Mouse (Mus musculus): ENCODE measurements around the gene Bet1l.

Bet1l gene

DNA sequence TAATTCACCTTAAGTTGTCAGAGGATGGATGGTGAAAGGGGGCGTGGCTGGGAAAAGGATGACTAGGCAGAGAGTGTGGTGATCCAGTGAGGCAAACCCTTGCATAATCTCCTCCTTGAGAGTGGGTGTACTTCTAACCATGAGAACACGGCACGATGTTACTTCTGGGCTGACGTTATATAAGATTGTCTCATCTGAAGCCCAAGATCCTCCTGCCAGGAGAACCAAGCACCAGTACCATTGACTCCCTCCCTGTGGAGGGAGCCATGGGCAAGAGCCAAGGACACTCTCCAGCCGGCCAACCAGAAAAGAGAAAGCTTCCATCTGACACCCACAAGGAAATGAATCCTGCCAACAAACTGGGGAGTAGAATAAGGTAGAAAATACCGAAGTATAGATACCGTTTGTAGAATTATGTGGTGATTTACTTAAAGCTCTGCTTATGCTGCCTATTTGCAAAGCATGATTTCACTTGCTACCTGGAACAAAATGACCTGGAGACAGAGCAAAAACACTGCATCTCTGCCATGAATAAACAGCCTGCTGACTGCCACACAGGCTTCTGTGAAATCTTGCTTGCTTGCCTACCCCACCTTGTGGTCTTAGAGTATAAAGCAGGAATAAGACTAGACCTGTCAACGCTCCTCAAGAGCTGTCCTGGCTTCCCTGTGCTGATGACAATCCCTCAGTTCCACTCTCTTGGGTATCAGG, 29.1 kb downstream of the Bet1l start:
- DNase-seq: no peak

DNA sequence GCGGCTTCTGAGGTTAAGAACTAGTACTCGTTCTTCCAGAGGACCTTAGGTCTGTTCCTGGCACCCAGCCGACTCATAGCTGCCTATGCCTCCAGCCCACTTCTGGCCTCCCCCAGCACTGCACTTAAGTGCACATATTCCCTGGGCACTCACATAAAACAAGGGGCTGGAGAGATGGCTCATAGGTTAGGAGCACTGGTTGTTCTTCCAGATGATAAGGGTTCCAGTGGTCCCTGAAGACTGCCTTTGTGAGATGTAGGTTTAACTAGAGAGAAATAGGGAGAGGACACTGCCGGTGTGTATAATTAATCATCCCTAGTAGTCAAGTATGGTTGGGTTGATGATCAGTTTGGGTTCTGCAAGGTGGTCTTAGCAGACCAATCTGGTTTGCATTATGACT, 34.6 kb downstream of the Bet1l start:
- DNase-seq: no peak

DNA sequence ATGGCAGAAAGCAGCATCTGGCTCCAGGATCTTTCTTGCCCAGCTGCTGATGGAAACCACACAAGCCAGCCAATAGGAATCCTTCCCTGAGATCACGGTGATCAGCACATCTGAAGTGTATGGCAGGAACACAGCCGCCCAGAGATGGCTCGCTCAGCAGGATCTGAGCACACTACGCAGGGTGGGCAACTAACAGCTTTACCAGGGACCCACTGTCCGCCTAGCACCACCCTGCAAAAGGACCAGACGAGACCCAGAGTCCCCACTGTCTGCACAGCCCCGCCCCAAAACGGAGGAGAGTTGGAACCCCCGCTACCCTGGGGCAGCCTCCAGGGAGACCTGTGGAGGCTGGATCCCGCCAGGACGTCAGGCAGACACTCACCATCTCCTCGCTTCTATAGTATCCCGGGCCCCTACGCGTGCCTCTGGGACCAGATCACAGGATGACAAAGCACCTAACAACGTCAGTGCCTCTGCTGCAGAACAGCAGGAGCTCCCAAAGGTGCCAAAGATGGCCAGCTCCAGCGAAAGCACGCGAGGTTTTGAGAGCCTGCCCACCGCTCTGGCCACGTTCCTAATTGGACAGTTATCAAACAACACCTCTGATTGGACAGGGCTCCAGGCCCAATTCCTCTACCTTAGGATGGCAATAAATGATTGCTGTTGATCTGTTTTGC, 35.6 kb downstream of the Bet1l start, which contains the start of gene Zfp941:
TSS of gene Zfp941 (minus strand) at position 526 of the 677 bp plus-strand sequence.
- no peak for DNase-seq

DNA sequence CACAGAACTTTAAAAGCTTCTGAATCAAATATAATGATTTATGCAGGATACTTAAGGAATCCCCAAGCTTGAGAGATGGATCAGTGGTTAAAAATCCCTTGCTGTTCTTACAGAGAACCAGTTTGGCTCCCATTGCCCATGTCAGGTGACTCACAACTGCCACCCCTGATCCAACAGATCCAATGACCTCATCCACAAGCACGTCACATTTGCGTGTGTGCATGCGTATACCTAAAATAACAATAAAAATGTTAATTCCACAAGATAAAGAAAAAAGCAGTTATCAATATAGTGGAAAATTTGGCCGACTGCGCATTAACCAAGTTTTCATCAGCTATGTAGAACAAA, 36.1 kb downstream of the Bet1l start:
- DNase-seq: no peak

DNA sequence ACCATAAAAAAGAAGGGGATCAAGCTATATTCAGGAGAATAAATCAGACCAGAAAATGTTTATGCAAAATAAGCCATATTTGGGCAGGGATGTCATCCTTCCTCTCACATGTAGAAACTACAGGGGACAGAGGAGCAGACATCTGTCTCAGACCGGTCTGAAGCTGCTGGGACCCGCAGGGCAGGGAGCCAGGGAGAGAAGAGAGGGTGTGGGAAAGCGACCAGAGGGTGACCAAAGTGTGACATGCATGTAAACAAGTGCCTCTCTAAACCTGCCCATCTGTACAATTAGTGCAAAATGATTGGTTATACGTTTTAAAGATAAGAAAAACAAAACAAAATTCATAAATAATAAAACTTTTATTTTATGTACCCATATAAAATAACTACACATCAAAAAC, 37.2 kb downstream of the Bet1l start:
- no peak for DNase-seq

DNA sequence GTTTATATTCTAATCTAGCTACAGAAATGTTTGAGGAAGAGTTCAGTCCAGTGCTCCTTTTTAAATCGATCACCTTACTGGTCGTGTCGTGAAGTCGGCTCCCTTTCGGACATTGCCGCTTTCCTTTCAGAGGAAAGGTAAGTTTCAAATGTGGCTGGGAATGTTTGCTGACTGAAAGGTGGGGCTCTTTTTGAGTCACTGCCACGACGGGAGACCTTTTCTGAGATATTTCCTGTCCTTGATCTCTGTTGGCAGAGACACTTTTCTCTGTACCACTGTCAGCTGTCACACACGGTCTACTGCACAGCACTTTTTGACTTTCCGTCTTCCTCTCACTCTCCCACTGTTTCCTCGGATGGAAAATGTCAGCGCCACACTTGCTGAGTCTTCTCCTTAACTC, 44.5 kb downstream of the Bet1l start:
- DNase-seq: no peak

GRCm38 (mm10) chr7:140811714-140812113, 45.7 kb downstream of the Bet1l start:
- DNase-seq: no peak

GRCm38 (mm10) chr7:140810496-140810895, 46.9 kb downstream of the Bet1l start:
- DNase-seq: no peak

GRCm38 (mm10) chr7:140805704-140806103, 51.7 kb downstream of the Bet1l start:
- DNase-seq: peak in 1 of 2 experiments; percentile 6

All from thymus, adult 18-20 months (tissue).